Mouse (Mus musculus): ENCODE measurements at regions not wholly inside any gene's neighbourhood (a gene's known extent, or its start where the extent isn't known, plus 50 kb on each side); places are given as distances from the start of the nearest gene placed in this dataset.

DNA sequence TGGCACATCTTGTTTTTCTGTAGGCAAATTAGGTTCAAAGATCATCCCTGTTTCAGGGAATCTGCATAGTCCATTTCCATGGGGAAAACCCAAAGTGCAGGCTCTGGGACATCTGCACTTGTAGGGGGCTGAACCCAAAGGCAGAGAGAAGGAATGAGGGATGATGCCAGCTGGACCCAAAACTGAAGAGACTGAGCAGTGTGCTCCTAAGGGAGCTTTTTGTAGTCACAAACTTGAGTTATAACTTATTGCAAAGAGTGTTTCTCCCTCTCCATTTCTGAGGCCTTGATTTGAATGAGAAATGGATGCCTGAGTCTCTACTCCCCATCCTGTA, 226.7 kb downstream of the Ttc32 start:
- TF ChIP-seq CTCF (IDR thresholded peaks at IDR 0.05) (no peak), EP300 (IDR thresholded peaks at IDR 0.05; ENCODE audit: insufficient read depth, low read depth, low read length) (no peak), POLR2A (IDR thresholded peaks at IDR 0.05; ENCODE audit: insufficient read depth, low read depth, low read length) (no peak)
